Comparison of ENCODE assay signal across 19 mouse cellular contexts in the genomic region with DNA sequence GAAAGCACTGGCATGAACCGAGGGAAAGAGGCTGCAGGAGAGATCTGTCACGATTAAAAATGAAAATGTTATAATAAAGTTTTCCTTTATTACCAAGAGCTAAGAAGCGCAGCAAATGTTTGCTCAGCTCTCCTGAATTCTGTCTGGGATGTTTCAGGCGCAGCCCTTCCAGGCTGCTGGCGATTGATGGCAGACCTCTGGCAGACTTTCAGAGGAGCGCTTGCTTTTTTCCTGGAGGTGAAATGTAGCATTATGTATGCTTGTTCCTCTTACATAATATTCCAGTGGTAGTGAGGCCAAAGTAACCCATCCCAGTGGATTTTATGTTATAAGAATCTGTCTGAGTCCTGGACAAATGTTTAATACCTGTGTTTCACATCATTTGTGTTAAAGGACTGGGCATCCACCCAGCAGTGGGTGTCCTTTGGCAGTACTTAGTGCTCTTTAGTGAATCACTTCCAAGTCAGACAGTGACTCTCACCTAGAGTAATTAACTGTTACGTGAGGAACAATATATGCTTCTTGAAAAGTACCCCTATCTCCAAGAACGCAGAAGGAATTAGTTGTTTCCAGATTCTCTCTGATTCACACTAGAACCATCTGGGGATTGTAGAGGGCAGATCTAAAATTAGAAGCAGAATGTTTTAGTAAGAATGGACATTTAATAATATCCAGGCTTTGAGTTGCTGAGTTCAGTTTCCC. TPM values are rescaled to one million over a fixed set of nuclear protein-coding genes. Genes with fewer than 3 reads are reported as not detected.
DNase-seq lines count a peak whose midpoint lies in the region; ATAC-seq and TF ChIP-seq lines count a peak whose summit lies in the region.
"Had no signal": no experiment of that assay in that cellular context is flagged by ENCODE, and none has a peak within 500 bp of the region (broad histone marks: within the 10 kb centered on the region; RNA-seq: fewer than 3 reads in every experiment).

No protein-coding gene starts in this region.

- H3K9ac ChIP-seq in intestine, embryonic 14.5 days (ENCODE audit: low read length) = no peak overlapping the region
- H3K9ac ChIP-seq in intestine, postnatal 0 days (ENCODE audit: low read depth, low read length) = no peak overlapping the region
- H3K9ac ChIP-seq in intestine, embryonic 16.5 days (ENCODE audit: low read depth, low read length) = no peak overlapping the region
- no peak overlapping the region for H3K9ac ChIP-seq in liver, postnatal 0 days (replicated peaks)
- no peak overlapping the region for H3K9ac ChIP-seq in hindbrain, embryonic 11.5 days (ENCODE audit: low read depth, low read length)
- H3K9ac ChIP-seq: heart, embryonic 13.5 days; liver, embryonic 12.5 days; midbrain, embryonic 13.5 days had no signal

- H3K27me3 ChIP-seq in intestine, embryonic 14.5 days (replicated peaks; ENCODE audit: control insufficient read depth, insufficient read depth, low read length) = no peaks in the 10 kb centered on the region
- H3K27me3 ChIP-seq in intestine, postnatal 0 days (replicated peaks; ENCODE audit: control insufficient read depth, insufficient read depth, low read length) = no peaks in the 10 kb centered on the region
- no peaks in the 10 kb centered on the region for H3K27me3 ChIP-seq in intestine, embryonic 16.5 days (replicated peaks; ENCODE audit: control insufficient read depth, insufficient read depth, low read length)
- H3K27me3 ChIP-seq in liver, postnatal 0 days (ENCODE audit: insufficient read depth, low read length) = no peaks in the 10 kb centered on the region
- no peaks in the 10 kb centered on the region for H3K27me3 ChIP-seq in hindbrain, embryonic 11.5 days (ENCODE audit: control insufficient read depth, insufficient read depth, low read length)
- H3K27me3 ChIP-seq: heart, embryonic 13.5 days; liver, embryonic 12.5 days; midbrain, embryonic 13.5 days had no signal

- 61% methylated on average over 8 of the region's 8 CpGs for WGBS in intestine, embryonic 14.5 days
- 76% methylated on average over 8 of the region's 8 CpGs for WGBS in intestine, postnatal 0 days
- 64% methylated on average over 8 of the region's 8 CpGs for WGBS in intestine, embryonic 16.5 days
- WGBS in liver, postnatal 0 days (ENCODE audit: insufficient replicate concordance) = 86% methylated on average over 8 of the region's 8 CpGs
- WGBS in hindbrain, embryonic 11.5 days = 91% methylated on average over 8 of the region's 8 CpGs

- H3K4me2 ChIP-seq in intestine, embryonic 14.5 days (ENCODE audit: low read length) = no peak overlapping the region
- H3K4me2 ChIP-seq in intestine, postnatal 0 days (replicated peaks; ENCODE audit: low read depth) = no peak overlapping the region
- H3K4me2 ChIP-seq in intestine, embryonic 16.5 days (ENCODE audit: low read depth, low read length) = no peak overlapping the region
- H3K4me2 ChIP-seq in liver, postnatal 0 days (ENCODE audit: low read depth, low read length) = no peak overlapping the region
- H3K4me2 ChIP-seq in hindbrain, embryonic 11.5 days (replicated peaks; ENCODE audit: low read depth, low read length) = no peak overlapping the region
- H3K4me2 ChIP-seq: heart, embryonic 13.5 days; liver, embryonic 12.5 days; midbrain, embryonic 13.5 days had no signal

- no peak overlapping the region for H3K4me3 ChIP-seq in intestine, embryonic 14.5 days (ENCODE audit: low read depth, low read length)
- H3K4me3 ChIP-seq in intestine, postnatal 0 days (ENCODE audit: low read depth, low read length) = no peak overlapping the region
- H3K4me3 ChIP-seq in intestine, embryonic 16.5 days (ENCODE audit: low read length) = no peak overlapping the region
- H3K4me3 ChIP-seq in liver, postnatal 0 days (ENCODE audit: low read depth, low read length) = no peak overlapping the region
- no peak overlapping the region for H3K4me3 ChIP-seq in hindbrain, embryonic 11.5 days (ENCODE audit: low read depth, low read length)
- H3K4me3 ChIP-seq: heart, embryonic 13.5 days; liver, embryonic 12.5 days; midbrain, embryonic 13.5 days had no signal

- no peak; the same call in 1 of the 2 replicates for ATAC-seq in intestine, embryonic 14.5 days (replicated peaks; ENCODE audit: low FRiP score, low TSS enrichment, low read depth)
- ATAC-seq in intestine, postnatal 0 days = no peak
- ATAC-seq in intestine, embryonic 16.5 days = peak; percentile 60
- ATAC-seq in liver, postnatal 0 days = no peak
- no peak for ATAC-seq in monocyte, adult 5-6 weeks (replicated peaks; ENCODE audit: insufficient number of reproducible peaks, low FRiP score, low TSS enrichment, poor library complexity, severe bottlenecking)
- no peak for ATAC-seq in hindbrain, embryonic 11.5 days (ENCODE audit: low FRiP score)
- ATAC-seq: hindbrain, postnatal 0 days; liver, embryonic 12.5 days; midbrain, embryonic 13.5 days had no signal

- TF ChIP-seq CTCF in intestine, postnatal 0 days (IDR thresholded peaks at IDR 0.05; ENCODE audit: low read depth) = no peak
- TF ChIP-seq CTCF in liver, postnatal 0 days (IDR thresholded peaks at IDR 0.05; ENCODE audit: low read depth) = no peak

- peaks cover 9% of the 10 kb centered on the region; the same call in 1 of the 2 replicates for H3K4me1 ChIP-seq in intestine, embryonic 14.5 days (replicated peaks; ENCODE audit: control insufficient read depth, insufficient read depth, low read length)
- no peaks in the 10 kb centered on the region for H3K4me1 ChIP-seq in intestine, postnatal 0 days (replicated peaks; ENCODE audit: control insufficient read depth, insufficient read depth, low read length)
- no peaks in the 10 kb centered on the region; the same call in 1 of the 2 replicates for H3K4me1 ChIP-seq in intestine, embryonic 16.5 days (ENCODE audit: control insufficient read depth, insufficient read depth, low read length)
- no peaks in the 10 kb centered on the region for H3K4me1 ChIP-seq in liver, postnatal 0 days (ENCODE audit: insufficient read depth)
- no peaks in the 10 kb centered on the region for H3K4me1 ChIP-seq in hindbrain, embryonic 11.5 days (replicated peaks; ENCODE audit: control insufficient read depth, insufficient read depth, low read length)
- H3K4me1 ChIP-seq: liver, embryonic 12.5 days; midbrain, embryonic 13.5 days had no signal

- DNase-seq in intestine, embryonic 14.5 days (ENCODE audit: low spot score) = no peak
- DNase-seq in 3T3-L1 (ENCODE audit: low read depth, low spot score) = peak; percentile 80
- DNase-seq in brain, adult 2 months (ENCODE audit: low read depth, low spot score) = peak; percentile 52
- no peak for DNase-seq in liver, postnatal 0 days
- DNase-seq in hindbrain, embryonic 11.5 days (ENCODE audit: low spot score) = no peak
- DNase-seq: cerebellum, postnatal 10 days; embryo, embryonic 11 days; gastrocnemius, postnatal 36 days; heart, postnatal 4 days; kidney, adult 9 months; layer of hippocampus, postnatal 36 days; thymus, postnatal 14 days had no signal

- no peak for TF ChIP-seq EP300 in liver, postnatal 0 days (IDR thresholded peaks at IDR 0.05; ENCODE audit: low read depth)

- H3K36me3 ChIP-seq in intestine, embryonic 14.5 days (ENCODE audit: control insufficient read depth, insufficient read depth, low read length) = peaks cover 48% of the 10 kb centered on the region
- peaks cover 42% of the 10 kb centered on the region for H3K36me3 ChIP-seq in intestine, postnatal 0 days (ENCODE audit: control insufficient read depth, insufficient read depth)
- peaks cover 14% of the 10 kb centered on the region; the same call in 1 of the 2 replicates for H3K36me3 ChIP-seq in intestine, embryonic 16.5 days (ENCODE audit: control insufficient read depth, insufficient read depth, low read length)
- H3K36me3 ChIP-seq in liver, postnatal 0 days (replicated peaks; ENCODE audit: insufficient read depth, low read length) = peaks cover 71% of the 10 kb centered on the region
- H3K36me3 ChIP-seq in hindbrain, embryonic 11.5 days (ENCODE audit: control insufficient read depth, insufficient read depth, low read length) = peaks cover 3% of the 10 kb centered on the region; the same call in 1 of the 2 replicates

- peak overlapping the region; percentile 74 for H3K27ac ChIP-seq in intestine, embryonic 14.5 days (ENCODE audit: low read depth)
- H3K27ac ChIP-seq in intestine, postnatal 0 days (ENCODE audit: low read depth, low read length) = no peak overlapping the region
- H3K27ac ChIP-seq in intestine, embryonic 16.5 days (ENCODE audit: low read length) = peak overlapping the region; percentile 23
- no peak overlapping the region for H3K27ac ChIP-seq in liver, postnatal 0 days (ENCODE audit: low read depth)
- H3K27ac ChIP-seq in hindbrain, embryonic 11.5 days (ENCODE audit: low read depth, low read length) = no peak overlapping the region
- H3K27ac ChIP-seq: heart, embryonic 13.5 days; hindbrain, postnatal 0 days; liver, embryonic 12.5 days; midbrain, embryonic 13.5 days had no signal

- no peaks in the 10 kb centered on the region for H3K9me3 ChIP-seq in intestine, embryonic 14.5 days (ENCODE audit: control insufficient read depth, low read length)
- H3K9me3 ChIP-seq in intestine, postnatal 0 days (ENCODE audit: control insufficient read depth) = no peaks in the 10 kb centered on the region
- no peaks in the 10 kb centered on the region for H3K9me3 ChIP-seq in intestine, embryonic 16.5 days (ENCODE audit: control insufficient read depth, low read length)
- H3K9me3 ChIP-seq in liver, postnatal 0 days (ENCODE audit: low read length) = no peaks in the 10 kb centered on the region
- no peaks in the 10 kb centered on the region for H3K9me3 ChIP-seq in hindbrain, embryonic 11.5 days (ENCODE audit: control insufficient read depth, low read length)
- H3K9me3 ChIP-seq: liver, embryonic 12.5 days; midbrain, embryonic 13.5 days had no signal

RNA-seq across cellular contexts. Expression of a gene that starts 19.4 kb away (rescaled TPM):
- polyA plus RNA-seq in intestine, embryonic 14.5 days (2014; fragmentation: Nextera tagmentation; extraction: Ambion mirVana) = 37.8 and 40.8 TPM in 2 replicates
- polyA plus RNA-seq in intestine, postnatal 0 days (2015; fragmentation: Nextera tagmentation; extraction: Ambion mirVana) = 8.0 and 8.4 TPM in 2 replicates
- polyA plus RNA-seq in intestine, embryonic 16.5 days (2015; fragmentation: Nextera tagmentation; extraction: Ambion mirVana) = 22.9 and 25.6 TPM in 2 replicates
- 24.1 and 24.6 TPM in 2 replicates for polyA plus RNA-seq in liver, postnatal 0 days (2015; fragmentation: Nextera tagmentation; extraction: Ambion mirVana)
- 20.3 to 28.9 TPM (median 21.8 TPM) in 3 replicates for total RNA-seq in monocyte, adult 5-6 weeks (2017)
- 40.9 and 44.0 TPM in 2 replicates for polyA plus RNA-seq in hindbrain, embryonic 11.5 days (2014; fragmentation: Nextera tagmentation; extraction: Ambion mirVana)

RNA-seq across cellular contexts. Expression of a gene that starts 42.6 kb away (rescaled TPM):
- polyA plus RNA-seq in intestine, embryonic 14.5 days (2014; fragmentation: Nextera tagmentation; extraction: Ambion mirVana) = 11.5 and 12.0 TPM in 2 replicates
- polyA plus RNA-seq in intestine, postnatal 0 days (2015; fragmentation: Nextera tagmentation; extraction: Ambion mirVana) = 4.5 and 5.4 TPM in 2 replicates
- 7.0 and 8.1 TPM in 2 replicates for polyA plus RNA-seq in intestine, embryonic 16.5 days (2015; fragmentation: Nextera tagmentation; extraction: Ambion mirVana)
- 1.8 and 2.4 TPM in 2 replicates for polyA plus RNA-seq in liver, postnatal 0 days (2015; fragmentation: Nextera tagmentation; extraction: Ambion mirVana)
- total RNA-seq in monocyte, adult 5-6 weeks (2017) = 7.9 to 13.3 TPM (median 11.9 TPM) in 3 replicates
- polyA plus RNA-seq in hindbrain, embryonic 11.5 days (2014; fragmentation: Nextera tagmentation; extraction: Ambion mirVana) = 21.8 and 22.0 TPM in 2 replicates

Comparison
In these comparisons a context has a peak if more than half of its experiments do, and no peak if none do; other contexts are left out.
1. H3K27ac ChIP-seq: peak in intestine, embryonic 14.5 days (single experiment) and intestine, embryonic 16.5 days (single experiment); none in intestine, postnatal 0 days (single experiment), liver, postnatal 0 days (single experiment) and hindbrain, embryonic 11.5 days (single experiment).
2. DNase-seq: peak in 3T3-L1 (single experiment) and brain, adult 2 months (single experiment); none in intestine, embryonic 14.5 days (single experiment), liver, postnatal 0 days (single experiment) and hindbrain, embryonic 11.5 days (single experiment).